Mouse (Mus musculus): ENCODE results near the gene Ssbp4. TPM values are rescaled to one million over a fixed set of nuclear protein-coding genes. Genes with fewer than 3 reads are reported as not detected.
A peak's percentile ranks its signal among the peaks of the same experiment; 100 is the strongest.

Ssbp4 gene
- 166 and 188 TPM in 2 replicates for polyA plus RNA-seq (2015; fragmentation: Nextera tagmentation; extraction: Ambion mirVana)

GRCm38 (mm10) chr8:70608749-70609367, at the start of gene Ssbp4:
Ssbp4 (minus strand) TSS chr8:70608872.
- H3K4me3 ChIP-seq (replicated peaks; ENCODE audit: low read depth, low read length): peak within 1 kb of the TSS; percentile 83
- no peaks in the 10 kb centered on the region for H3K27me3 ChIP-seq (ENCODE audit: insufficient read depth, low read length)
- H3K27ac ChIP-seq: peak within 1 kb of the TSS; percentile 98
- peaks cover 14% of the 10 kb centered on the region; the same call in 1 of the 2 replicates for H3K4me1 ChIP-seq (replicated peaks; ENCODE audit: insufficient read depth, low read length)
- H3K9me3 ChIP-seq (replicated peaks; ENCODE audit: low read length): no peaks in the 10 kb centered on the region
- no peak for ATAC-seq (replicated peaks; ENCODE audit: low FRiP score, low read depth)
- peak within 1 kb of the TSS; percentile 93 for H3K4me2 ChIP-seq (ENCODE audit: low read length)
- H3K9ac ChIP-seq (ENCODE audit: low read depth, low read length): peak within 1 kb of the TSS; percentile 92
- TF ChIP-seq CTCF (IDR thresholded peaks at IDR 0.05; ENCODE audit: low read depth): no peak
- no peak for DNase-seq (ENCODE audit: low spot score)
- H3K36me3 ChIP-seq (ENCODE audit: insufficient read depth, low read length): no peaks in the 10 kb centered on the region
- WGBS: 3% methylated on average over 26 of the region's 26 CpGs

GRCm38 (mm10) chr8:70657739-70658138, 49.1 kb upstream of the Ssbp4 start:
- Histone ChIP-seq H3K4me2 (ENCODE audit: low read length) (peak overlapping the region; percentile 72), H3K4me3 (replicated peaks; ENCODE audit: low read depth, low read length) (no peak overlapping the region), H3K27ac (no peak overlapping the region), H3K9me3 (replicated peaks; ENCODE audit: low read length) (no peaks in the 10 kb centered on the region), H3K9ac (ENCODE audit: low read depth, low read length) (peak overlapping the region; percentile 80; the same call in 1 of the 2 replicates), H3K36me3 (ENCODE audit: insufficient read depth, low read length) (peaks cover 22% of the 10 kb centered on the region), H3K27me3 (ENCODE audit: insufficient read depth, low read length) (no peaks in the 10 kb centered on the region), H3K4me1 (replicated peaks; ENCODE audit: insufficient read depth, low read length) (peaks cover 17% of the 10 kb centered on the region)
- ATAC-seq (replicated peaks; ENCODE audit: low FRiP score, low read depth) (no peak), DNase-seq (ENCODE audit: low spot score) (no peak)
- WGBS: 91% methylated on average over 2 of the region's 2 CpGs
- TF ChIP-seq CTCF (IDR thresholded peaks at IDR 0.05; ENCODE audit: low read depth): no peak

- peaks cover 17% of the 10 kb centered on the region for H3K4me1 ChIP-seq (replicated peaks; ENCODE audit: insufficient read depth, low read length)
- peak overlapping the region; percentile 72; the same call in 1 of the 2 replicates for H3K4me2 ChIP-seq (ENCODE audit: low read length)
- H3K9ac ChIP-seq (ENCODE audit: low read depth, low read length): no peak overlapping the region
- no peaks in the 10 kb centered on the region for H3K9me3 ChIP-seq (replicated peaks; ENCODE audit: low read length)
- WGBS: 90% methylated on average over 3 of the region's 3 CpGs
- no peak for ATAC-seq (replicated peaks; ENCODE audit: low FRiP score, low read depth)
- H3K27me3 ChIP-seq (ENCODE audit: insufficient read depth, low read length): no peaks in the 10 kb centered on the region
- no peak overlapping the region for H3K27ac ChIP-seq
- peaks cover 26% of the 10 kb centered on the region for H3K36me3 ChIP-seq (ENCODE audit: insufficient read depth, low read length)
- H3K4me3 ChIP-seq (replicated peaks; ENCODE audit: low read depth, low read length): no peak overlapping the region
- no peak for DNase-seq (ENCODE audit: low spot score)
- no peak for TF ChIP-seq CTCF (IDR thresholded peaks at IDR 0.05; ENCODE audit: low read depth)
Observed at GRCm38 (mm10) chr8:70657214-70657613, 48.5 kb upstream of the Ssbp4 start.

GRCm38 (mm10) chr8:70656193-70656790, 47.6 kb upstream of the Ssbp4 start:
- peaks cover 33% of the 10 kb centered on the region for H3K36me3 ChIP-seq (ENCODE audit: insufficient read depth, low read length)
- WGBS: 59% methylated on average over 13 of the region's 13 CpGs
- TF ChIP-seq CTCF (IDR thresholded peaks at IDR 0.05; ENCODE audit: low read depth): no peak
- ATAC-seq (replicated peaks; ENCODE audit: low FRiP score, low read depth): no peak
- no peak for DNase-seq (ENCODE audit: low spot score)
- no peak overlapping the region for H3K27ac ChIP-seq
- H3K4me2 ChIP-seq (ENCODE audit: low read length): no peak overlapping the region
- H3K9ac ChIP-seq (ENCODE audit: low read depth, low read length): no peak overlapping the region
- H3K4me1 ChIP-seq (replicated peaks; ENCODE audit: insufficient read depth, low read length): peaks cover 17% of the 10 kb centered on the region
- no peak overlapping the region for H3K4me3 ChIP-seq (replicated peaks; ENCODE audit: low read depth, low read length)
- H3K27me3 ChIP-seq (ENCODE audit: insufficient read depth, low read length): no peaks in the 10 kb centered on the region
- no peaks in the 10 kb centered on the region for H3K9me3 ChIP-seq (replicated peaks; ENCODE audit: low read length)

- Histone ChIP-seq H3K4me3 (replicated peaks; ENCODE audit: low read depth, low read length) (no peak overlapping the region), H3K9me3 (replicated peaks; ENCODE audit: low read length) (no peaks in the 10 kb centered on the region), H3K36me3 (ENCODE audit: insufficient read depth, low read length) (peaks cover 41% of the 10 kb centered on the region), H3K9ac (ENCODE audit: low read depth, low read length) (no peak overlapping the region), H3K27me3 (ENCODE audit: insufficient read depth, low read length) (no peaks in the 10 kb centered on the region), H3K4me1 (replicated peaks; ENCODE audit: insufficient read depth, low read length) (peaks cover 17% of the 10 kb centered on the region), H3K27ac (no peak overlapping the region), H3K4me2 (ENCODE audit: low read length) (no peak overlapping the region)
- ATAC-seq (replicated peaks; ENCODE audit: low FRiP score, low read depth) (no peak), DNase-seq (ENCODE audit: low spot score) (no peak)
- no peak for TF ChIP-seq CTCF (IDR thresholded peaks at IDR 0.05; ENCODE audit: low read depth)
- 53% methylated on average over 2 of the region's 2 CpGs for WGBS
Observed at GRCm38 (mm10) chr8:70655469-70655868, 46.8 kb upstream of the Ssbp4 start.

GRCm38 (mm10) chr8:70654121-70654520, 45.4 kb upstream of the Ssbp4 start:
- Histone ChIP-seq H3K27ac (no peak overlapping the region), H3K4me3 (replicated peaks; ENCODE audit: low read depth, low read length) (no peak overlapping the region), H3K4me2 (ENCODE audit: low read length) (no peak overlapping the region), H3K36me3 (ENCODE audit: insufficient read depth, low read length) (peaks cover 43% of the 10 kb centered on the region), H3K4me1 (replicated peaks; ENCODE audit: insufficient read depth, low read length) (peaks cover 21% of the 10 kb centered on the region), H3K9ac (ENCODE audit: low read depth, low read length) (no peak overlapping the region), H3K9me3 (replicated peaks; ENCODE audit: low read length) (no peaks in the 10 kb centered on the region), H3K27me3 (ENCODE audit: insufficient read depth, low read length) (no peaks in the 10 kb centered on the region)
- no peak for TF ChIP-seq CTCF (IDR thresholded peaks at IDR 0.05; ENCODE audit: low read depth)
- WGBS: 61% methylated on average over 1 of the region's 1 CpGs
- ATAC-seq (replicated peaks; ENCODE audit: low FRiP score, low read depth): no peak
- no peak for DNase-seq (ENCODE audit: low spot score)

Data from kidney, postnatal 0 days (tissue).